Mouse (Mus musculus): Measurements from ENCODE around the gene Calhm5.

Calhm5 gene

DNA sequence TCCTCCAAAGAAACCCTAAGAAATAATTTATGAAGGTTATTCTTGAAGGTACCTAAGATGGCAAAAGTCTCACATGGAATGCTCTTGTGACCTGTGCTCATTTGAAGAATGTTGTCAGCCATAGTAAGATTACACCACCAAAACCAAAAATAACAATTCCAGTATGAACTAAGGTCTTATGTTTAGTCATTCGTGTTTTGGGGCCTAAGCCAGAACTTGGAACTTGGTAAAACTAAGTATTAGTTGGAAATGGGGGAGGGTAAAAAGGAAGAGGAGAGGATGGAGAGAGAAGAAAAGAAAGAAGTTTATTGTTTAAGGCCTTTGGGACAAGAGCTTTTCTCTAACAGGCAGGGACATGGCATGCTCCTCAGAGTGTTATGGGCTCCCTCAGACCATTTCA is 26.7 kb downstream of the Calhm5 start:
- no peak for DNase-seq

DNA sequence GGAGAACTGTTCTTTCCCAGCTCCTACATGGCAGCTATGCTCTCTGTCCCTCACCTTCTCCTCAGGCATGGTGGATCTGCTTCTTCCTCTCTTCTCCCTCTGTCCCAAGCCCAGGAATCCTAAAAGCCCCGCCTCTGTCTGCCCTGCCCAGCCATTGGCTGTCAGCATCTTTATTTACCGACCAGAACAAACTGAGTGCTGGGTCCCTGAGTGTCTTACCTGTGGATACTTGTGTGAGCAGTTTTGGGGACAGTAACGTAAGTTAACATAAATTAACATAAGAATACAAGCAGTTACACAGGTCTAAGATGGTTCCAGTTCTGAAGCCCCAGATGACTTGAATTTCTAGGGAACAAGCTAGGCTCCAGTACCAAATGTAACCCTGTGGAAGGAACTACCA is 29.7 kb downstream of the Calhm5 start:
- DNase-seq: no peak

DNA sequence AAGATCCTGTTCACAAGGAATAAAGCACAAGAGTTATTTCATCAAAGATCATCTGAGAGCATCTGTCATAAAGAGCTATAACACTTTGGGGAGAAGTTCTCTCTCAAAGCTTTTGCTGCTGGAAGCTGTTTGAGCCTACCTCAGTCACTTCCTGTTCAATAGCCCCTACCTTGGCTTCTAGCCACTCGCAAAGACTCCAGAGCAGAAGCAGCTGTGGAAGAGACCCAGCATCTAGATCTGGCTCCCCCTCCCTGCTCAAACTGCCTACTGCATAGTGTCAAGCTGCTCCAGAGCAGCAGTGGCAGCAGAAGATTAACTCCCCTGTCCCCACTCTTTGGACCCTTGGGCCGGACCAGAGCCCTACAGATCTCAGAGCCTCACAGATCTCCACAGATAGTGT is 42.3 kb downstream of the Calhm5 start:
- DNase-seq: no peak

DNA sequence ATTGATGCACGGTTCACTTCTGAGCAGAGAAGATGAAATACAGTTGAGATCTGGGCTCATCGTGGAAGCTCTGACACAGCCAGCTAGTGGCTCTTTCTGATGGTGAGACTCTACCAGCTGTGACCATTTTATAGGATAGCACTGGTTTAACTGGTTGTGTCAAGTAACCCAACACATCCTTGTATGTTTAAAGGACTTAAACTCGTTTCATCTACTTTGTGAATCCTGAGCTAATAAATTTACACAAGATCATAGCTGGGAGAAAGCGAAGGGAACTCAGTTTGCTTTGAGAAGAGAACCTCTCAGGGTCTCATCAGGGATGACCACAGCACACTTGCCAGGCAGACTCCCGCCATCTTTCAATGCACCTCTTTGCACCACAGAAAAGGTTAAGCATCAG is 52.1 kb downstream of the Calhm5 start, which contains the start of gene Calhm4:
Gene Calhm4, minus strand, starts transcription at position 101 of the 400 bp plus-strand sequence.
- no peak for DNase-seq

All from cerebellum, adult 9-11 months (tissue).